Mouse (Mus musculus): ENCODE measurements around the gene Slc2a1.

GRCm38 (mm10) chr4:119138776-119139175 lies 30.3 kb downstream of the Slc2a1 start:
- TF ChIP-seq GATA1 (IDR thresholded peaks at IDR 0.05; ENCODE audit: low read length) (no peak), TAL1 (IDR thresholded peaks at IDR 0.05; ENCODE audit: low read length) (no peak)
